Mouse (Mus musculus) lung, postnatal 0 days (tissue): Measurements from ENCODE around the gene Ptger2.
A peak's percentile ranks its signal among the peaks of the same experiment; 100 is the strongest.

Experiments used
- CTCF ChIP-seq: IDR thresholded peaks from 2 replicates; pipeline ENCODE4 v1.5.1; 2016; ENCODE audit warnings: antibody characterized with exemption, mild to moderate bottlenecking
- EP300 ChIP-seq: IDR thresholded peaks from 2 replicates; pipeline ENCODE4 v1.6.1; 2016; ENCODE audit warnings: antibody characterized with exemption, mild to moderate bottlenecking, control low read depth

- TF ChIP-seq CTCF, result peak; percentile 26
- no peak for TF ChIP-seq EP300
Measured at GRCm38 (mm10) chr14:44988456-44989016, 541 bp downstream of the Ptger2 start.
